Mouse (Mus musculus): ENCODE measurements around the gene Nsf.

GRCm38 (mm10) chr11:103883793-103884192 is 70.1 kb downstream of the Nsf start:
- no peak for TF ChIP-seq CTCF (IDR thresholded peaks at IDR 0.05; ENCODE audit: low read depth, low read length)
- no peak for TF ChIP-seq EP300 (IDR thresholded peaks at IDR 0.05; ENCODE audit: insufficient read depth, low read depth, low read length)
- no peak for TF ChIP-seq POLR2A (IDR thresholded peaks at IDR 0.05; ENCODE audit: insufficient read depth, low read length)

Measured in ES-Bruce4 (cell line).